Mouse (Mus musculus): ENCODE results near the gene D930020B18Rik. TPM values are rescaled to one million over a fixed set of nuclear protein-coding genes. Genes with fewer than 3 reads are reported as not detected.
A peak's percentile ranks its signal among the peaks of the same experiment; 100 is the strongest.

Gene D930020B18Rik
- polyA plus RNA-seq, 1 experiment from 2014 or later: 0.27 TPM

DNA sequence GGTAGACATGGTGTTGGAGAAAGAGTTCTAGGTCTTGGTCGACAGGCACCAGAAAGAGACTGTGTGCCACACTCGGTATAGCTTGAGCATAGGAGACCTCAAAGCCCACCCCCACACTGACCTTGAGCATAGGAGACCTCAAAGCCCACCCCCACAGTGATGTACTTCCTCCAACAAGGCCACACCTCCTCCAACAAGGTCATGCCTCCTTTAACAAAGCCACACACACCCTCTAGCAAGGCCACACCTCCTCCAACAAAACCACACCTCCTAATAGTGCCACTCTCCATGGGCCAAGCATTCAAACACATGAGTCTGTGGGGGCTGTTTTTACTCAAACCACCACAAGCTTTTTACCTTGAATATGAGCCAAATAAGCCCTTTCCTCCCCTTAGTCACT, 21.3 kb downstream of the D930020B18Rik start:
- WGBS: 96% methylated on average over 2 of the region's 2 CpGs
- ATAC-seq (ENCODE audit: low FRiP score, low TSS enrichment): no peak
- no peak overlapping the region for H3K27ac ChIP-seq (ENCODE audit: low read length)
- no peak overlapping the region for H3K9ac ChIP-seq (replicated peaks; ENCODE audit: low read length)
- H3K4me3 ChIP-seq (ENCODE audit: low read length): no peak overlapping the region
- H3K4me1 ChIP-seq (ENCODE audit: insufficient read depth, low read length): 0 out of 2 replicates have a peak, but pooled peaks cover 4% of the 10 kb centered on the region
- no peaks in the 10 kb centered on the region for H3K36me3 ChIP-seq (ENCODE audit: insufficient read depth, low read length)
- H3K9me3 ChIP-seq (ENCODE audit: low read length): no peaks in the 10 kb centered on the region
- H3K4me2 ChIP-seq (replicated peaks; ENCODE audit: low read depth, low read length): no peak overlapping the region
- H3K27me3 ChIP-seq (ENCODE audit: insufficient read depth, low read length): no peaks in the 10 kb centered on the region

- no peak for ATAC-seq (ENCODE audit: low FRiP score, low TSS enrichment)
- 0 out of 2 replicates have a peak, but pooled peaks cover 4% of the 10 kb centered on the region for H3K4me1 ChIP-seq (ENCODE audit: insufficient read depth, low read length)
- H3K9me3 ChIP-seq (ENCODE audit: low read length): no peaks in the 10 kb centered on the region
- H3K4me3 ChIP-seq (ENCODE audit: low read length): no peak overlapping the region
- no peak overlapping the region for H3K4me2 ChIP-seq (replicated peaks; ENCODE audit: low read depth, low read length)
- H3K27me3 ChIP-seq (ENCODE audit: insufficient read depth, low read length): no peaks in the 10 kb centered on the region
- no peak overlapping the region for H3K9ac ChIP-seq (replicated peaks; ENCODE audit: low read length)
- 50% methylated on average over 13 of the region's 13 CpGs for WGBS
- H3K27ac ChIP-seq (ENCODE audit: low read length): no peak overlapping the region
- no peaks in the 10 kb centered on the region for H3K36me3 ChIP-seq (ENCODE audit: insufficient read depth, low read length)
Observed at GRCm38 (mm10) chr10:121663599-121663998, 22.2 kb downstream of the D930020B18Rik start.

- no peak overlapping the region for H3K4me2 ChIP-seq (replicated peaks; ENCODE audit: low read depth, low read length)
- 0 out of 2 replicates have a peak, but pooled peaks cover 4% of the 10 kb centered on the region for H3K4me1 ChIP-seq (ENCODE audit: insufficient read depth, low read length)
- no peaks in the 10 kb centered on the region for H3K9me3 ChIP-seq (ENCODE audit: low read length)
- 69% methylated on average over 8 of the region's 8 CpGs for WGBS
- no peak overlapping the region for H3K9ac ChIP-seq (replicated peaks; ENCODE audit: low read length)
- H3K4me3 ChIP-seq (ENCODE audit: low read length): no peak overlapping the region
- ATAC-seq (ENCODE audit: low FRiP score, low TSS enrichment): no peak
- no peak overlapping the region for H3K27ac ChIP-seq (ENCODE audit: low read length)
- H3K27me3 ChIP-seq (ENCODE audit: insufficient read depth, low read length): no peaks in the 10 kb centered on the region
- no peaks in the 10 kb centered on the region for H3K36me3 ChIP-seq (ENCODE audit: insufficient read depth, low read length)
Observed at GRCm38 (mm10) chr10:121665631-121666145, 24.3 kb downstream of the D930020B18Rik start.

DNA sequence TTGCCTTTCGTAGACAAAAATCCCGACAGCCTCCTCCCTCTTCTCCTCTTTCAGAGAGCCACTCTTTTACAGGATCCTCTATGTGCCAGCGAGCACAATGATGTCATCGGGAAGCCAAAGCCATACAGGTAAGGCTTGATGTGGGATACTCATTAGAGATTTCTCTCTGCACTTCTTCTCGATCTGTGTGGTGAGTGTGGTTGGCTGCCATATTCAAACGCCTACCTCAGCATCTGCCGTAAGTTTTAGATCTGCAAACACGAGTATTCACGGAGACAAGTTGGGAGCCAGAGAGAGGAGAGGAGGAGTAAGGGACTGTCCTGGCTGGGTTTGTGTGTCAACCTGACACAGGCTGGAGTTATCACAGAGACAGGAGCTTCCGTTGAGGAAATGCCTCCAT, 27.7 kb downstream of the D930020B18Rik start:
- 76% methylated on average over 10 of the region's 10 CpGs for WGBS
- no peak overlapping the region for H3K4me3 ChIP-seq (ENCODE audit: low read length)
- no peak overlapping the region for H3K4me2 ChIP-seq (replicated peaks; ENCODE audit: low read depth, low read length)
- no peaks in the 10 kb centered on the region for H3K9me3 ChIP-seq (ENCODE audit: low read length)
- no peaks in the 10 kb centered on the region for H3K27me3 ChIP-seq (ENCODE audit: insufficient read depth, low read length)
- no peak for ATAC-seq (ENCODE audit: low FRiP score, low TSS enrichment)
- H3K9ac ChIP-seq (replicated peaks; ENCODE audit: low read length): no peak overlapping the region
- no peak overlapping the region for H3K27ac ChIP-seq (ENCODE audit: low read length)
- no peaks in the 10 kb centered on the region for H3K4me1 ChIP-seq (ENCODE audit: insufficient read depth, low read length)
- H3K36me3 ChIP-seq (ENCODE audit: insufficient read depth, low read length): no peaks in the 10 kb centered on the region

GRCm38 (mm10) chr10:121677019-121677418, 35.6 kb downstream of the D930020B18Rik start:
- H3K9me3 ChIP-seq (ENCODE audit: low read length): no peaks in the 10 kb centered on the region
- WGBS: 37% methylated on average over 7 of the region's 7 CpGs
- no peaks in the 10 kb centered on the region for H3K36me3 ChIP-seq (ENCODE audit: insufficient read depth, low read length)
- H3K27ac ChIP-seq (ENCODE audit: low read length): no peak overlapping the region
- no peak overlapping the region for H3K4me2 ChIP-seq (replicated peaks; ENCODE audit: low read depth, low read length)
- H3K27me3 ChIP-seq (ENCODE audit: insufficient read depth, low read length): no peaks in the 10 kb centered on the region
- no peak overlapping the region for H3K4me3 ChIP-seq (ENCODE audit: low read length)
- no peak overlapping the region for H3K9ac ChIP-seq (replicated peaks; ENCODE audit: low read length)
- no peak for ATAC-seq (ENCODE audit: low FRiP score, low TSS enrichment)
- no peaks in the 10 kb centered on the region for H3K4me1 ChIP-seq (ENCODE audit: insufficient read depth, low read length)

GRCm38 (mm10) chr10:121680902-121681301, 39.5 kb downstream of the D930020B18Rik start:
- H3K27ac ChIP-seq (ENCODE audit: low read length): no peak overlapping the region
- H3K9me3 ChIP-seq (ENCODE audit: low read length): no peaks in the 10 kb centered on the region
- no peak overlapping the region for H3K4me3 ChIP-seq (ENCODE audit: low read length)
- no peaks in the 10 kb centered on the region for H3K36me3 ChIP-seq (ENCODE audit: insufficient read depth, low read length)
- H3K4me1 ChIP-seq (ENCODE audit: insufficient read depth, low read length): no peaks in the 10 kb centered on the region
- WGBS: 94% methylated on average over 2 of the region's 2 CpGs
- H3K27me3 ChIP-seq (ENCODE audit: insufficient read depth, low read length): no peaks in the 10 kb centered on the region
- ATAC-seq (ENCODE audit: low FRiP score, low TSS enrichment): no peak
- no peak overlapping the region for H3K4me2 ChIP-seq (replicated peaks; ENCODE audit: low read depth, low read length)
- no peak overlapping the region for H3K9ac ChIP-seq (replicated peaks; ENCODE audit: low read length)

- ATAC-seq (ENCODE audit: low FRiP score, low TSS enrichment): no peak
- H3K36me3 ChIP-seq (ENCODE audit: insufficient read depth, low read length): no peaks in the 10 kb centered on the region
- WGBS: 91% methylated on average over 10 of the region's 10 CpGs
- no peak overlapping the region for H3K4me3 ChIP-seq (ENCODE audit: low read length)
- H3K27ac ChIP-seq (ENCODE audit: low read length): no peak overlapping the region
- H3K9me3 ChIP-seq (ENCODE audit: low read length): no peaks in the 10 kb centered on the region
- H3K4me2 ChIP-seq (replicated peaks; ENCODE audit: low read depth, low read length): no peak overlapping the region
- H3K27me3 ChIP-seq (ENCODE audit: insufficient read depth, low read length): no peaks in the 10 kb centered on the region
- H3K9ac ChIP-seq (replicated peaks; ENCODE audit: low read length): no peak overlapping the region
- no peaks in the 10 kb centered on the region for H3K4me1 ChIP-seq (ENCODE audit: insufficient read depth, low read length)
Observed at GRCm38 (mm10) chr10:121682539-121682938, 41.2 kb downstream of the D930020B18Rik start.

GRCm38 (mm10) chr10:121686153-121686660, 44.8 kb downstream of the D930020B18Rik start:
- Histone ChIP-seq H3K27me3 (ENCODE audit: insufficient read depth, low read length) (no peaks in the 10 kb centered on the region), H3K9ac (replicated peaks; ENCODE audit: low read length) (no peak overlapping the region), H3K27ac (ENCODE audit: low read length) (no peak overlapping the region), H3K4me3 (ENCODE audit: low read length) (no peak overlapping the region), H3K36me3 (ENCODE audit: insufficient read depth, low read length) (no peaks in the 10 kb centered on the region), H3K4me2 (replicated peaks; ENCODE audit: low read depth, low read length) (no peak overlapping the region), H3K9me3 (ENCODE audit: low read length) (no peaks in the 10 kb centered on the region), H3K4me1 (ENCODE audit: insufficient read depth, low read length) (no peaks in the 10 kb centered on the region)
- no peak for ATAC-seq (ENCODE audit: low FRiP score, low TSS enrichment)
- WGBS: 81% methylated on average over 4 of the region's 4 CpGs

DNA sequence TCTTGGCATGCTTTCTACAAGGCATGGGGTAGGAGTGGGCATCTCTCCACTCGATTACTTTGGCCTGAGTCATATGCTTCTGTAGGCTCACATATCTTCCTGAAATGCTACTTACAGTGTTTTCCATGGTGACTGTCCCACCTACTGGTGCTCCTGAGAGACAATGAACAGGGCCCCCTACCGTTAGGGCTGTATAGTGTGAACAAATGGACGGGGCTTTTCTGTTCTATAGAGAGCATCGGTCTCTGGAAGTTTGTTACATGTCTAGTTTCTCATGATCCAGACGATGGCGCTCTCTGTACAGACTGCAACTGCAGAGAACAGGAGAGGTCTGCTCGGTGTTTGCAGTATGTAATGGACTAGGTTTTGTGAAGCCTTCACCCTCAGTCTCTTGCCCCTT, 46.1 kb downstream of the D930020B18Rik start:
- Histone ChIP-seq H3K4me1 (ENCODE audit: insufficient read depth, low read length) (no peaks in the 10 kb centered on the region), H3K27me3 (ENCODE audit: insufficient read depth, low read length) (no peaks in the 10 kb centered on the region), H3K9ac (replicated peaks; ENCODE audit: low read length) (no peak overlapping the region), H3K4me2 (replicated peaks; ENCODE audit: low read depth, low read length) (no peak overlapping the region), H3K36me3 (ENCODE audit: insufficient read depth, low read length) (no peaks in the 10 kb centered on the region), H3K27ac (ENCODE audit: low read length) (no peak overlapping the region), H3K9me3 (ENCODE audit: low read length) (no peaks in the 10 kb centered on the region), H3K4me3 (ENCODE audit: low read length) (no peak overlapping the region)
- no peak for ATAC-seq (ENCODE audit: low FRiP score, low TSS enrichment)
- WGBS: 80% methylated on average over 7 of the region's 7 CpGs

DNA sequence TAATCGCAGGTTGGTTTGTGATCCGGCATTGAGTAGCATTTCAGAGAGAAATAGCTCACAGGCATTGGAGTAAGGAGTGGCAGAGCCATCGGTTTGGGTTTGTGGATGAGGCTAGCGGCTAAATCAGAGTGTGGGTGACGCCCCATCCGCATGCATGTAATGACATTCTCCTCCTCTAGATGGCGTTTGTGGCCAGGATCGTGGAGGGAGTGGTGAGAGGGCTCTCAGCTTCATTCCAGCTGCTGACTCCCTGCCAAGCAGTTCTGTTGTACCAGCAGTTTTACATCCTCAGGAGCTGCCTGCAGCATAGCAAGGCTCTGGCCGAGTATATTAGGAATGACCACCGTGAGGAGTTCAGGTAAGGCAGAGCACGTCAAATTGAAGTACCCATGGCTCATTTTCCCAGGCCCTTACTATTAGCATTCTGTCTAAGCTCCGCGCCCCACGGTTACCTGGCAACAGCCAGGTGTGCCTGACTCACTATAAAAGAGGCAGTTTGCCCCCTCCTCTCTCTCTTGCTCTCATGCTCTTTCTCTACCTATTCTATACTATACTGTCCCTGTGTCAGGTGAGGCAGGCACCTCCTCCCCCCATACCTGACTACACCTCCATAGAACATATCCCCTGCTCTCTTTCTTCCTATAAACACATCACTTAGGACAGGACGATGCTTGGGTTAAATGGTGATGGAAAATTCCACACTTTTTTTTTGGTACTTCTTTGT, 48.4 kb downstream of the D930020B18Rik start:
- no peaks in the 10 kb centered on the region for H3K36me3 ChIP-seq (ENCODE audit: insufficient read depth, low read length)
- no peaks in the 10 kb centered on the region for H3K9me3 ChIP-seq (ENCODE audit: low read length)
- no peaks in the 10 kb centered on the region for H3K27me3 ChIP-seq (ENCODE audit: insufficient read depth, low read length)
- peak; percentile 76 for ATAC-seq (ENCODE audit: low FRiP score, low TSS enrichment)
- H3K9ac ChIP-seq (replicated peaks; ENCODE audit: low read length): no peak overlapping the region
- peaks cover 6% of the 10 kb centered on the region for H3K4me1 ChIP-seq (ENCODE audit: insufficient read depth, low read length)
- no peak overlapping the region for H3K4me2 ChIP-seq (replicated peaks; ENCODE audit: low read depth, low read length)
- H3K27ac ChIP-seq (ENCODE audit: low read length): no peak overlapping the region
- H3K4me3 ChIP-seq (ENCODE audit: low read length): no peak overlapping the region
- 17% methylated on average over 15 of the region's 15 CpGs for WGBS

Measured in kidney, embryonic 16.5 days (tissue).